Mouse (Mus musculus): ENCODE results near the gene Impdh2. TPM values are rescaled to one million over a fixed set of nuclear protein-coding genes. Genes with fewer than 3 reads are reported as not detected.
A peak's percentile ranks its signal among the peaks of the same experiment; 100 is the strongest.

Impdh2 gene
- 56.2 and 207 TPM in 2 replicates for polyA plus RNA-seq (2011; ENCODE audit: insufficient read depth, insufficient read length, low replicate concordance, missing spikeins)

- Histone ChIP-seq H3K27ac (ENCODE audit: control insufficient read depth, insufficient read depth, low read depth, low read length, poor library complexity) (peak within 1 kb of the TSS; percentile 31), H3K4me1 (ENCODE audit: control insufficient read depth, insufficient read depth, low read length) (no peaks in the 10 kb centered on the region; the same call in 1 of the 2 replicates), H3K4me3 (replicated peaks; ENCODE audit: control insufficient read depth, low read depth, low read length) (peak within 1 kb of the TSS; percentile 79)
- TF ChIP-seq CTCF (IDR thresholded peaks at IDR 0.05; ENCODE audit: control insufficient read depth, insufficient read depth, low read length) (no peak), POLR2A (IDR thresholded peaks at IDR 0.05; ENCODE audit: borderline replicate concordance, control insufficient read depth, low read depth, low read length) (peak; percentile 85; the same call in 1 of the 2 replicates)
- under 1% methylated on average over 53 of the region's 53 CpGs for WGBS
Measured at GRCm38 (mm10) chr9:108560227-108560841, at the start of gene Impdh2. TSS of gene Impdh2 (plus strand) at chr9:108560286.

GRCm38 (mm10) chr9:108516380-108517251 lies 43.5 kb upstream of the Impdh2 start, which contains the start of gene Qrich1:
TSS of gene Qrich1 (plus strand) at chr9:108516806.
- TF ChIP-seq POLR2A (IDR thresholded peaks at IDR 0.05; ENCODE audit: borderline replicate concordance, control insufficient read depth, low read depth, low read length): peak; percentile 97; the same call in 1 of the 2 replicates
- TF ChIP-seq CTCF (IDR thresholded peaks at IDR 0.05; ENCODE audit: control insufficient read depth, insufficient read depth, low read length): 0 out of 2 replicates have a peak, but pooled peaks have one; percentile 0
- 2% methylated on average over 55 of the region's 55 CpGs for WGBS
- H3K4me1 ChIP-seq (ENCODE audit: control insufficient read depth, insufficient read depth, low read length): no peaks in the 10 kb centered on the region

GRCm38 (mm10) chr9:108517253-108517930 lies 42.7 kb upstream of the Impdh2 start:
- WGBS: 1% methylated on average over 83 of the region's 95 CpGs
- TF ChIP-seq CTCF (IDR thresholded peaks at IDR 0.05; ENCODE audit: control insufficient read depth, insufficient read depth, low read length) (no peak), POLR2A (IDR thresholded peaks at IDR 0.05; ENCODE audit: borderline replicate concordance, control insufficient read depth, low read depth, low read length) (no peak)
- Histone ChIP-seq H3K27ac (ENCODE audit: control insufficient read depth, insufficient read depth, low read depth, low read length, poor library complexity) (peak overlapping the region; percentile 99), H3K4me1 (ENCODE audit: control insufficient read depth, insufficient read depth, low read length) (no peaks in the 10 kb centered on the region), H3K4me3 (replicated peaks; ENCODE audit: control insufficient read depth, low read depth, low read length) (peak overlapping the region; percentile 74)

More at GRCm38 (mm10) chr9:108516380-108517251, 43.5 kb upstream of the Impdh2 start, which contains the start of gene Qrich1:
- Histone ChIP-seq H3K4me3 (replicated peaks; ENCODE audit: control insufficient read depth, low read depth, low read length) (peak within 1 kb of the TSS; percentile 74), H3K27ac (ENCODE audit: control insufficient read depth, insufficient read depth, low read depth, low read length, poor library complexity) (peak within 1 kb of the TSS; percentile 99)

GRCm38 (mm10) chr9:108517931-108518332 lies 42.2 kb upstream of the Impdh2 start:
- TF ChIP-seq CTCF (IDR thresholded peaks at IDR 0.05; ENCODE audit: control insufficient read depth, insufficient read depth, low read length): no peak
- no peak for TF ChIP-seq POLR2A (IDR thresholded peaks at IDR 0.05; ENCODE audit: borderline replicate concordance, control insufficient read depth, low read depth, low read length)
- no peaks in the 10 kb centered on the region for H3K4me1 ChIP-seq (ENCODE audit: control insufficient read depth, insufficient read depth, low read length)
- peak overlapping the region; percentile 91 for H3K27ac ChIP-seq (ENCODE audit: control insufficient read depth, insufficient read depth, low read depth, low read length, poor library complexity)
- under 1% methylated on average over 13 of the region's 13 CpGs for WGBS
- H3K4me3 ChIP-seq (replicated peaks; ENCODE audit: control insufficient read depth, low read depth, low read length): peak overlapping the region; percentile 74

GRCm38 (mm10) chr9:108521604-108522003 lies 38.5 kb upstream of the Impdh2 start:
- H3K27ac ChIP-seq (ENCODE audit: control insufficient read depth, insufficient read depth, low read depth, low read length, poor library complexity): no peak overlapping the region
- TF ChIP-seq CTCF (IDR thresholded peaks at IDR 0.05; ENCODE audit: control insufficient read depth, insufficient read depth, low read length): no peak
- no peak for TF ChIP-seq POLR2A (IDR thresholded peaks at IDR 0.05; ENCODE audit: borderline replicate concordance, control insufficient read depth, low read depth, low read length)
- H3K4me3 ChIP-seq (replicated peaks; ENCODE audit: control insufficient read depth, low read depth, low read length): no peak overlapping the region
- 64% methylated on average over 2 of the region's 2 CpGs for WGBS
- H3K4me1 ChIP-seq (ENCODE audit: control insufficient read depth, insufficient read depth, low read length): no peaks in the 10 kb centered on the region

GRCm38 (mm10) chr9:108523341-108523740 lies 36.7 kb upstream of the Impdh2 start:
- 93% methylated on average over 4 of the region's 4 CpGs for WGBS

GRCm38 (mm10) chr9:108525400-108525799 lies 34.7 kb upstream of the Impdh2 start:
- 59% methylated on average over 3 of the region's 3 CpGs for WGBS
- TF ChIP-seq POLR2A (IDR thresholded peaks at IDR 0.05; ENCODE audit: borderline replicate concordance, control insufficient read depth, low read depth, low read length) (no peak), CTCF (IDR thresholded peaks at IDR 0.05; ENCODE audit: control insufficient read depth, insufficient read depth, low read length) (no peak)
- Histone ChIP-seq H3K4me1 (ENCODE audit: control insufficient read depth, insufficient read depth, low read length) (no peaks in the 10 kb centered on the region), H3K27ac (ENCODE audit: control insufficient read depth, insufficient read depth, low read depth, low read length, poor library complexity) (no peak overlapping the region), H3K4me3 (replicated peaks; ENCODE audit: control insufficient read depth, low read depth, low read length) (no peak overlapping the region)

More at GRCm38 (mm10) chr9:108523341-108523740, 36.7 kb upstream of the Impdh2 start:
- Histone ChIP-seq H3K27ac (ENCODE audit: control insufficient read depth, insufficient read depth, low read depth, low read length, poor library complexity) (no peak overlapping the region), H3K4me1 (ENCODE audit: control insufficient read depth, insufficient read depth, low read length) (no peaks in the 10 kb centered on the region), H3K4me3 (replicated peaks; ENCODE audit: control insufficient read depth, low read depth, low read length) (no peak overlapping the region)
- TF ChIP-seq CTCF (IDR thresholded peaks at IDR 0.05; ENCODE audit: control insufficient read depth, insufficient read depth, low read length) (no peak), POLR2A (IDR thresholded peaks at IDR 0.05; ENCODE audit: borderline replicate concordance, control insufficient read depth, low read depth, low read length) (no peak)
